Mouse (Mus musculus) ES-Bruce4 (cell line): Measurements from ENCODE around the gene Lsm2.

Experiments used
- CTCF ChIP-seq: IDR thresholded peaks from one replicate; pipeline ENCODE4 v1.8.1; 2011; ENCODE audit warnings: low read depth, low read length
- POLR2A ChIP-seq: IDR thresholded peaks from one replicate; pipeline ENCODE4 v1.8.1; 2011; ENCODE audit warnings: low read length; ENCODE audit not compliant: insufficient read depth

- no peak for TF ChIP-seq POLR2A
- no peak for TF ChIP-seq CTCF
Measured at GRCm38 (mm10) chr17:34953258-34953657, 28.4 kb upstream of the Lsm2 start.
